Mouse (Mus musculus): ENCODE results near the gene Spon1. TPM values are rescaled to one million over a fixed set of nuclear protein-coding genes. Genes with fewer than 3 reads are reported as not detected.

The Spon1 gene
- polyA plus RNA-seq, 1 experiment from 2014 or later: 59.3 TPM

GRCm38 (mm10) chr7:114090231-114090630 lies 324.4 kb downstream of the Spon1 start:
- Histone ChIP-seq H3K4me1 (ENCODE audit: control insufficient read depth, insufficient read depth, low read length) (peaks cover 66% of the 10 kb centered on the region), H3K27ac (ENCODE audit: low read length) (no peak overlapping the region), H3K27me3 (ENCODE audit: control insufficient read depth, insufficient read depth, low read length) (no peaks in the 10 kb centered on the region), H3K4me3 (ENCODE audit: low read length) (no peak overlapping the region), H3K36me3 (ENCODE audit: control insufficient read depth, insufficient read depth) (no peaks in the 10 kb centered on the region), H3K4me2 (ENCODE audit: low read depth, low read length) (no peak overlapping the region), H3K9ac (ENCODE audit: low read length) (no peak overlapping the region), H3K9me3 (replicated peaks; ENCODE audit: control insufficient read depth, low read length) (no peaks in the 10 kb centered on the region)
- no peak for ATAC-seq (replicated peaks; ENCODE audit: extremely low read depth, insufficient read depth, low FRiP score)
- WGBS: 76% methylated on average over 3 of the region's 3 CpGs

- Histone ChIP-seq H3K27me3 (ENCODE audit: control insufficient read depth, insufficient read depth, low read length) (no peaks in the 10 kb centered on the region), H3K9ac (ENCODE audit: low read length) (no peak overlapping the region), H3K4me1 (ENCODE audit: control insufficient read depth, insufficient read depth, low read length) (peaks cover 73% of the 10 kb centered on the region), H3K36me3 (ENCODE audit: control insufficient read depth, insufficient read depth) (no peaks in the 10 kb centered on the region), H3K4me2 (ENCODE audit: low read depth, low read length) (no peak overlapping the region), H3K4me3 (ENCODE audit: low read length) (no peak overlapping the region), H3K9me3 (replicated peaks; ENCODE audit: control insufficient read depth, low read length) (no peaks in the 10 kb centered on the region), H3K27ac (ENCODE audit: low read length) (no peak overlapping the region)
- 67% methylated on average over 10 of the region's 10 CpGs for WGBS
- no peak for ATAC-seq (replicated peaks; ENCODE audit: extremely low read depth, insufficient read depth, low FRiP score)
Measured at GRCm38 (mm10) chr7:114090892-114091545, 325.2 kb downstream of the Spon1 start.
